Mouse (Mus musculus) CH12.LX (cell line): ENCODE measurements at regions not wholly inside any gene's neighbourhood (a gene's known extent, or its start where the extent isn't known, plus 50 kb on each side); places are given as distances from the start of the nearest gene placed in this dataset.

ENCODE experiments used
- DNase-seq: peaks from one replicate; pipeline ENCODE4 v3.0.0-alpha.2; 2013; ENCODE audit errors: extremely low read depth
- H3K27ac ChIP-seq: 2 replicates; pipeline ENCODE4 v1.5.1; 2012; ENCODE audit warnings: low read depth, mild to moderate bottlenecking, control low read depth, moderate library complexity; ENCODE audit not compliant: insufficient read depth
- H3K27me3 ChIP-seq: replicated peaks from 2 replicates; pipeline ENCODE3; 2012; ENCODE audit warnings: inconsistent platforms
- H3K36me3 ChIP-seq, 2 experiments: replicated peaks in 1 of 2; 2 replicates each; pipeline versions ENCODE3 to v1.6.1; 2012; ENCODE audit warnings: inconsistent platforms in 1 of 2, low read length in 1 of 2, mild to moderate bottlenecking in 1 of 2, mixed read lengths in 1 of 2, moderate library complexity in 1 of 2; ENCODE audit not compliant: control insufficient read depth in 1 of 2, insufficient read depth in 1 of 2
- H3K4me1 ChIP-seq, 2 experiments: 2 replicates each; pipeline ENCODE4 v1.6.1; 2012; ENCODE audit warnings: inconsistent platforms in 1 of 2, moderate library complexity in 1 of 2; ENCODE audit not compliant: insufficient read depth in 2 of 2, control insufficient read depth in 1 of 2
- H3K4me2 ChIP-seq: 2 replicates; pipeline ENCODE4 v1.6.1; 2012; ENCODE audit warnings: low read depth, mild to moderate bottlenecking, control low read depth; ENCODE audit not compliant: poor library complexity, insufficient read depth, severe bottlenecking
- H3K4me3 ChIP-seq, 3 experiments: fragments of 150-350 bp in 1 of 3; sonication (generic) in 1 of 3; replicated peaks in 1 of 3; 2 replicates each; pipeline versions ENCODE3 to v1.5.1; 2011 to 2012; ENCODE audit warnings: low read depth in 2 of 3, low read length in 2 of 3, mild to moderate bottlenecking in 2 of 3, moderate library complexity in 2 of 3, control low read depth in 1 of 3, improper control_type of control experiment in 1 of 3, inconsistent platforms in 1 of 3, mixed read lengths in 1 of 3; ENCODE audit not compliant: poor library complexity in 1 of 3
- H3K79me2 ChIP-seq: replicated peaks from 2 replicates; pipeline ENCODE4 v1.6.1; 2012; ENCODE audit warnings: mild to moderate bottlenecking, moderate library complexity; ENCODE audit not compliant: control insufficient read depth, poor library complexity, insufficient read depth, severe bottlenecking; ENCODE audit errors: extremely low read depth
- H3K9ac ChIP-seq: 2 replicates; pipeline ENCODE4 v1.6.1; 2012; ENCODE audit warnings: low read depth, mild to moderate bottlenecking, control low read depth, moderate library complexity; ENCODE audit not compliant: insufficient read depth
- H3K9me3 ChIP-seq: replicated peaks from 2 replicates; pipeline ENCODE3; 2012; ENCODE audit warnings: low read length, inconsistent platforms, mixed read lengths
- BHLHE40 ChIP-seq: IDR thresholded peaks from 2 replicates; pipeline ENCODE4 v1.6.1; 2011; ENCODE audit warnings: mild to moderate bottlenecking, low read depth, low read length, improper control_type of control experiment
- CHD1 ChIP-seq: IDR thresholded peaks from 2 replicates; pipeline ENCODE4 v1.6.1; 2012; ENCODE audit warnings: low read depth, low read length, improper control_type of control experiment, inconsistent platforms
- CHD2 ChIP-seq: IDR thresholded peaks from 2 replicates; pipeline ENCODE4 v1.6.1; 2011; ENCODE audit warnings: low read length, improper control_type of control experiment
- CTCF ChIP-seq, 2 experiments: IDR thresholded peaks in 1 of 2; conservative IDR thresholded peaks in 1 of 2; 2 replicates each; pipeline ENCODE4 v1.5.1; 2011 to 2012; ENCODE audit warnings: low read depth in 2 of 2, low read length in 2 of 2, improper control_type of control experiment in 1 of 2, inconsistent platforms in 1 of 2, mild to moderate bottlenecking in 1 of 2, moderate library complexity in 1 of 2
- ELF1 ChIP-seq: IDR thresholded peaks from 2 replicates; pipeline ENCODE4 v1.6.1; 2014; ENCODE audit warnings: low read depth, mild to moderate bottlenecking, inconsistent platforms, low read length, improper control_type of control experiment
- EP300 ChIP-seq: IDR thresholded peaks from 2 replicates; pipeline ENCODE4 v1.6.1; 2011; ENCODE audit warnings: low read length, improper control_type of control experiment
- ETS1 ChIP-seq: conservative IDR thresholded peaks from 2 replicates; pipeline ENCODE4 v1.6.1; 2012; ENCODE audit warnings: low read depth, mild to moderate bottlenecking, inconsistent platforms, low read length, improper control_type of control experiment, moderate library complexity
- GABPA ChIP-seq: IDR thresholded peaks from 2 replicates; pipeline ENCODE4 v1.6.1; 2012; ENCODE audit warnings: low read depth, low read length, improper control_type of control experiment, inconsistent platforms; ENCODE audit not compliant: insufficient replicate concordance
- HCFC1 ChIP-seq: IDR thresholded peaks from 2 replicates; pipeline ENCODE4 v1.6.1; 2012; ENCODE audit warnings: low read depth, mild to moderate bottlenecking, inconsistent platforms, low read length, improper control_type of control experiment
- IRF4 ChIP-seq: IDR thresholded peaks from 2 replicates; pipeline ENCODE4 v1.6.1; 2014; ENCODE audit warnings: low read depth, mild to moderate bottlenecking, inconsistent platforms, low read length, improper control_type of control experiment
- JUN ChIP-seq: IDR thresholded peaks from 2 replicates; pipeline ENCODE4 v1.6.1; 2011; ENCODE audit warnings: low read depth, mild to moderate bottlenecking, low read length, improper control_type of control experiment, moderate library complexity; ENCODE audit not compliant: insufficient read depth
- JUND ChIP-seq: conservative IDR thresholded peaks from 2 replicates; pipeline ENCODE4 v1.6.1; 2011; ENCODE audit warnings: low read depth, low read length, improper control_type of control experiment
- MAFK ChIP-seq: IDR thresholded peaks from 2 replicates; pipeline ENCODE4 v1.6.1; 2011; ENCODE audit warnings: low read length, improper control_type of control experiment; ENCODE audit not compliant: insufficient replicate concordance
- MAX ChIP-seq: IDR thresholded peaks from 2 replicates; pipeline ENCODE4 v1.6.1; 2011; ENCODE audit warnings: low read length, improper control_type of control experiment
- MYC ChIP-seq: IDR thresholded peaks from 2 replicates; pipeline ENCODE4 v1.6.1; 2011; ENCODE audit warnings: low read depth, mild to moderate bottlenecking, improper control_type of control experiment, low read length
- PAX5 ChIP-seq: IDR thresholded peaks from 2 replicates; pipeline ENCODE4 v1.6.1; 2012; ENCODE audit warnings: low read length, inconsistent platforms, mixed read lengths
- POLR2AphosphoS2 ChIP-seq: IDR thresholded peaks from 2 replicates; pipeline ENCODE4 v1.6.1; 2011; ENCODE audit warnings: low read depth, low read length, improper control_type of control experiment
- RAD21 ChIP-seq: IDR thresholded peaks from 2 replicates; pipeline ENCODE4 v1.6.1; 2011; ENCODE audit warnings: low read depth, mild to moderate bottlenecking, low read length, improper control_type of control experiment, moderate library complexity
- SMC3 ChIP-seq: IDR thresholded peaks from 2 replicates; pipeline ENCODE4 v1.6.1; 2011; ENCODE audit warnings: low read depth, low read length, improper control_type of control experiment
- TBP ChIP-seq: conservative IDR thresholded peaks from 2 replicates; pipeline ENCODE4 v1.6.1; 2011; ENCODE audit warnings: low read depth, low read length, improper control_type of control experiment
- UBTF ChIP-seq: IDR thresholded peaks from 2 replicates; pipeline ENCODE4 v1.6.1; 2012; ENCODE audit warnings: low read depth, mild to moderate bottlenecking, inconsistent platforms, low read length, improper control_type of control experiment, moderate library complexity
- USF1 ChIP-seq: IDR thresholded peaks from 2 replicates; pipeline ENCODE4 v1.6.1; 2014; ENCODE audit warnings: low read depth, mild to moderate bottlenecking, inconsistent platforms, low read length, improper control_type of control experiment
- USF2 ChIP-seq: conservative IDR thresholded peaks from 2 replicates; pipeline ENCODE4 v1.6.1; 2011; ENCODE audit warnings: low read depth, low read length, improper control_type of control experiment
- ZMIZ1 ChIP-seq: IDR thresholded peaks from 2 replicates; pipeline ENCODE4 v1.6.1; 2012; ENCODE audit warnings: low read depth, mild to moderate bottlenecking, inconsistent platforms, low read length, improper control_type of control experiment
- ZNF384 ChIP-seq: IDR thresholded peaks from 2 replicates; pipeline ENCODE4 v1.6.1; 2012; ENCODE audit warnings: low read depth, low read length, improper control_type of control experiment, inconsistent platforms
- dilution Hi-C: fragments of 300-500 bp; cut with MboI; formaldehyde crosslinking; loops from 2 replicates; pipeline ENCODE4 v1.14.3; 2020; ENCODE audit warnings: low sequenced_read_pairs; ENCODE audit not compliant: extremely low pct_unique_long_range_greater_than_20kb, extremely low pct_ligation_motif_present
- in situ Hi-C: fragments of 300-500 bp; cut with MboI; formaldehyde crosslinking; loops from 3 replicates; pipeline ENCODE4 v1.14.3; 2019; ENCODE audit warnings: low sequenced_read_pairs, low pct_ligation_motif_present, low pct_unique_long_range_greater_than_20kb, mixed read lengths

DNA sequence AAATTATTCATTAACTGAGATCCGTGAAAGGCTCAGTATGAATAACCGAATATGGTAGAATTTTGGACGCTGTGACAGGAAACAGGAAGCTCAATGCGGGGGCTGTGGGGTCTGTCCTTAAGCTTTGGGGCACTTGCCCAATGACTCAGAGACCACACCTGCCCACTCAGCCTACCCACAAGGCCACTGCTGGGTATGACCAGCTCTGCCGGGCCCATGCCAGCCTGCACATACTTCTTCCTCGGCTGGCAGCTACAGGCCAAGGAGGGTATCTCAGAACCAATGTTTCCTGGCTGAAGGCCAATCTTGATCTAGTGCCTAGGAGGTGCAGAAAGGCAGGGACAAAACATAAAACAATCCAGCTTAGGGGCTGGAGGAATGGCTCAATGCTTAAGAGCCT, 230.9 kb upstream of the Serp2 start:
- Histone ChIP-seq H3K36me3 (no peaks in the 10 kb centered on the region), H3K9ac (no peak overlapping the region), H3K27me3 (peaks cover 11% of the 10 kb centered on the region), H3K4me3 (no peak overlapping the region), H3K9me3 (no peaks in the 10 kb centered on the region), H3K4me1 (0 out of 4 replicates have a peak, but pooled peaks cover 0 to 4% of the 10 kb centered on the region in 2 experiments), H3K79me2 (no peaks in the 10 kb centered on the region), H3K27ac (no peak overlapping the region), H3K4me2 (no peak overlapping the region)
- in situ Hi-C loops = no loop called here
- DNase-seq = no peak
- no peak for TF ChIP-seq GABPA
- no peak for TF ChIP-seq BHLHE40
- no peak for TF ChIP-seq MAFK
- TF ChIP-seq POLR2AphosphoS2 = no peak
- no peak for TF ChIP-seq TBP
- TF ChIP-seq CTCF (conservative IDR thresholded peaks at IDR 0.05 in 1 of 2, IDR thresholded peaks at IDR 0.05 in 1 of 2; ENCODE audit: low read depth in 2 of 2, low read length in 2 of 2) = no peak
- TF ChIP-seq HCFC1 = no peak
- no peak for TF ChIP-seq USF2
- TF ChIP-seq MAX = no peak
- TF ChIP-seq CHD1 = no peak
- TF ChIP-seq CHD2 = no peak
- TF ChIP-seq JUN = no peak
- no peak for TF ChIP-seq PAX5
- dilution Hi-C loops = no loop called here

GRCm38 (mm10) chr14:76786214-76786613, 229.5 kb upstream of the Serp2 start:
- no peaks in the 10 kb centered on the region for H3K9me3 ChIP-seq
- no peak overlapping the region for H3K27ac ChIP-seq
- no peaks in the 10 kb centered on the region for H3K79me2 ChIP-seq
- peaks cover 11% of the 10 kb centered on the region for H3K27me3 ChIP-seq
- H3K36me3 ChIP-seq = no peaks in the 10 kb centered on the region
- in situ Hi-C loops = no loop called here
- TF ChIP-seq GABPA (no peak), IRF4 (no peak), EP300 (no peak), ETS1 (no peak), USF1 (no peak), MYC (no peak), JUND (no peak), POLR2AphosphoS2 (no peak), JUN (no peak), SMC3 (no peak), ZNF384 (no peak), RAD21 (no peak), CHD1 (no peak), UBTF (no peak), ZMIZ1 (no peak), CTCF (conservative IDR thresholded peaks at IDR 0.05 in 1 of 2, IDR thresholded peaks at IDR 0.05 in 1 of 2; ENCODE audit: low read depth in 2 of 2, low read length in 2 of 2) (no peak), ELF1 (no peak)
- peaks cover 0 to 10% of the 10 kb centered on the region in 2 experiments; a peak in 3 of 4 replicates for H3K4me1 ChIP-seq
- H3K4me3 ChIP-seq = no peak overlapping the region
- DNase-seq = no peak
- dilution Hi-C loops = no loop called here
- no peak overlapping the region for H3K4me2 ChIP-seq
- H3K9ac ChIP-seq = no peak overlapping the region
